Mouse (Mus musculus) embryonic facial prominence, embryonic 15.5 days (tissue): Measurements from ENCODE around the gene Ptprt. TPM values are rescaled to one million over a fixed set of nuclear protein-coding genes. Genes with fewer than 3 reads are reported as not detected.

ENCODE experiments used
- ATAC-seq: fragments of 200-750 bp; cut with Nextera tagmentation; 2 replicates; pipeline ENCODE4 v1.8.0; 2017; ENCODE audit warnings: low read depth, moderate TSS enrichment; ENCODE audit not compliant: insufficient number of reproducible peaks, low FRiP score, low TSS enrichment
- H3K27ac ChIP-seq: fragments of 300-500 bp; sonication (generic); replicated peaks from 2 replicates; pipeline ENCODE4 v1.5.1; 2015; ENCODE audit warnings: mild to moderate bottlenecking, inconsistent platforms
- H3K27me3 ChIP-seq: fragments of 300-500 bp; sonication (generic); 2 replicates; pipeline ENCODE4 v1.6.1; 2015; ENCODE audit warnings: inconsistent platforms
- H3K36me3 ChIP-seq: fragments of 300-500 bp; sonication (generic); 2 replicates; pipeline ENCODE4 v1.6.1; 2015; ENCODE audit warnings: mild to moderate bottlenecking, inconsistent platforms
- H3K4me1 ChIP-seq: fragments of 300-500 bp; sonication (generic); 2 replicates; pipeline ENCODE4 v1.6.1; 2015; ENCODE audit warnings: inconsistent platforms
- H3K4me2 ChIP-seq: fragments of 300-500 bp; sonication (generic); replicated peaks from 2 replicates; pipeline ENCODE4 v1.6.1; 2015; ENCODE audit warnings: mild to moderate bottlenecking, inconsistent platforms
- H3K4me3 ChIP-seq: fragments of 300-500 bp; sonication (generic); replicated peaks from 2 replicates; pipeline ENCODE4 v1.5.1; 2015; ENCODE audit warnings: mild to moderate bottlenecking, inconsistent platforms
- H3K9ac ChIP-seq: fragments of 300-500 bp; sonication (generic); 2 replicates; pipeline ENCODE4 v1.6.1; 2015; ENCODE audit warnings: inconsistent platforms
- H3K9me3 ChIP-seq: fragments of 300-500 bp; sonication (generic); replicated peaks from 2 replicates; pipeline ENCODE4 v1.6.1; 2016; ENCODE audit warnings: inconsistent platforms
- WGBS: fragments of 180-500 bp; shearing (Covaris S2); methylation state at CpG from one replicate; pipeline ENCODE4 v1.1.7; 2015; 5-methylcytosine and 5-hydroxymethylcytosine counted together
- polyA plus RNA-seq: library from polyadenylated mRNA; unstranded; fragments of >200 nt; fragmentation: Nextera tagmentation; extraction: Ambion mirVana; gene quantifications from 2 replicates; pipeline ENCODE4 v1.2.1, GENCODE M21; 2015

Ptprt gene
- polyA plus RNA-seq, 1 experiment from 2014 or later: 2.6 TPM

GRCm38 (mm10) chr2:161941991-161942390 is 719.0 kb downstream of the Ptprt start:
- Histone ChIP-seq H3K9ac (no peak overlapping the region), H3K4me1 (no peaks in the 10 kb centered on the region), H3K36me3 (no peaks in the 10 kb centered on the region), H3K27ac (no peak overlapping the region), H3K4me3 (no peak overlapping the region), H3K4me2 (no peak overlapping the region), H3K9me3 (no peaks in the 10 kb centered on the region), H3K27me3 (no peaks in the 10 kb centered on the region)
- no peak for ATAC-seq
- 76% methylated on average over 2 of the region's 2 CpGs for WGBS

- Histone ChIP-seq H3K4me1 (no peaks in the 10 kb centered on the region), H3K27ac (no peak overlapping the region), H3K9ac (no peak overlapping the region), H3K4me3 (no peak overlapping the region), H3K27me3 (no peaks in the 10 kb centered on the region), H3K9me3 (no peaks in the 10 kb centered on the region), H3K4me2 (no peak overlapping the region), H3K36me3 (no peaks in the 10 kb centered on the region)
- no peak for ATAC-seq
- WGBS: 51% methylated on average over 7 of the region's 7 CpGs
These were observed 753.7 kb downstream of the Ptprt start for GRCm38 (mm10) chr2:161907214-161907613.

GRCm38 (mm10) chr2:161902196-161902595 is 758.8 kb downstream of the Ptprt start:
- WGBS: 89% methylated on average over 3 of the region's 3 CpGs
- H3K36me3 ChIP-seq: no peaks in the 10 kb centered on the region
- H3K4me1 ChIP-seq: no peaks in the 10 kb centered on the region
- H3K9ac ChIP-seq: no peak overlapping the region
- no peak overlapping the region for H3K4me3 ChIP-seq
- H3K27ac ChIP-seq: no peak overlapping the region
- ATAC-seq: no peak
- no peaks in the 10 kb centered on the region for H3K9me3 ChIP-seq
- no peaks in the 10 kb centered on the region for H3K27me3 ChIP-seq
- no peak overlapping the region for H3K4me2 ChIP-seq

- Histone ChIP-seq H3K4me2 (no peak overlapping the region), H3K9ac (no peak overlapping the region), H3K36me3 (no peaks in the 10 kb centered on the region), H3K27me3 (no peaks in the 10 kb centered on the region), H3K4me1 (no peaks in the 10 kb centered on the region), H3K9me3 (no peaks in the 10 kb centered on the region), H3K27ac (no peak overlapping the region), H3K4me3 (no peak overlapping the region)
- ATAC-seq: no peak
- WGBS: 92% methylated on average over 4 of the region's 4 CpGs
These were observed 776.5 kb downstream of the Ptprt start for GRCm38 (mm10) chr2:161884446-161884845.

- 45% methylated on average over 4 of the region's 4 CpGs for WGBS
- Histone ChIP-seq H3K4me1 (no peaks in the 10 kb centered on the region), H3K27ac (no peak overlapping the region), H3K9me3 (no peaks in the 10 kb centered on the region), H3K9ac (no peak overlapping the region), H3K27me3 (no peaks in the 10 kb centered on the region), H3K4me3 (no peak overlapping the region), H3K4me2 (no peak overlapping the region), H3K36me3 (no peaks in the 10 kb centered on the region)
- no peak; the same call in 1 of the 2 replicates for ATAC-seq
These were observed 778.4 kb downstream of the Ptprt start for GRCm38 (mm10) chr2:161882580-161882979.

GRCm38 (mm10) chr2:161880941-161881340 is 780.0 kb downstream of the Ptprt start:
- H3K4me2 ChIP-seq: no peak overlapping the region
- no peak overlapping the region for H3K27ac ChIP-seq
- H3K36me3 ChIP-seq: no peaks in the 10 kb centered on the region
- ATAC-seq: no peak
- 76% methylated on average over 3 of the region's 3 CpGs for WGBS
- no peaks in the 10 kb centered on the region for H3K9me3 ChIP-seq
- no peaks in the 10 kb centered on the region for H3K27me3 ChIP-seq
- H3K4me1 ChIP-seq: no peaks in the 10 kb centered on the region
- no peak overlapping the region for H3K4me3 ChIP-seq
- no peak overlapping the region for H3K9ac ChIP-seq

- ATAC-seq: no peak
- Histone ChIP-seq H3K27ac (no peak overlapping the region), H3K36me3 (no peaks in the 10 kb centered on the region), H3K4me1 (no peaks in the 10 kb centered on the region), H3K4me2 (no peak overlapping the region), H3K27me3 (no peaks in the 10 kb centered on the region), H3K9ac (no peak overlapping the region), H3K4me3 (no peak overlapping the region), H3K9me3 (no peaks in the 10 kb centered on the region)
- WGBS: 35% methylated on average over 4 of the region's 4 CpGs
These were observed 795.7 kb downstream of the Ptprt start for GRCm38 (mm10) chr2:161865231-161865630.

GRCm38 (mm10) chr2:161858813-161859212 is 802.1 kb downstream of the Ptprt start:
- Histone ChIP-seq H3K27me3 (no peaks in the 10 kb centered on the region), H3K27ac (no peak overlapping the region), H3K4me1 (no peaks in the 10 kb centered on the region), H3K9me3 (no peaks in the 10 kb centered on the region), H3K9ac (no peak overlapping the region), H3K4me3 (no peak overlapping the region), H3K36me3 (no peaks in the 10 kb centered on the region), H3K4me2 (no peak overlapping the region)
- ATAC-seq: no peak
- WGBS: 77% methylated on average over 1 of the region's 1 CpGs

- Histone ChIP-seq H3K4me3 (no peak overlapping the region), H3K4me1 (no peaks in the 10 kb centered on the region), H3K9ac (no peak overlapping the region), H3K9me3 (no peaks in the 10 kb centered on the region), H3K27ac (no peak overlapping the region), H3K36me3 (no peaks in the 10 kb centered on the region), H3K4me2 (no peak overlapping the region), H3K27me3 (no peaks in the 10 kb centered on the region)
- WGBS: 58% methylated on average over 1 of the region's 1 CpGs
- ATAC-seq: no peak
These were observed 802.6 kb downstream of the Ptprt start for GRCm38 (mm10) chr2:161858361-161858760.

- Histone ChIP-seq H3K9me3 (no peaks in the 10 kb centered on the region), H3K4me3 (no peak overlapping the region), H3K36me3 (no peaks in the 10 kb centered on the region), H3K4me2 (no peak overlapping the region), H3K4me1 (no peaks in the 10 kb centered on the region), H3K9ac (no peak overlapping the region), H3K27ac (no peak overlapping the region), H3K27me3 (no peaks in the 10 kb centered on the region)
- no peak for ATAC-seq
- 79% methylated on average over 4 of the region's 4 CpGs for WGBS
These were observed 825.9 kb downstream of the Ptprt start for GRCm38 (mm10) chr2:161835001-161835400.

- Histone ChIP-seq H3K9ac (no peak overlapping the region), H3K9me3 (no peaks in the 10 kb centered on the region), H3K4me2 (no peak overlapping the region), H3K4me1 (no peaks in the 10 kb centered on the region), H3K27me3 (no peaks in the 10 kb centered on the region), H3K4me3 (no peak overlapping the region), H3K36me3 (no peaks in the 10 kb centered on the region), H3K27ac (no peak overlapping the region)
- WGBS: 70% methylated on average over 2 of the region's 2 CpGs
- ATAC-seq: no peak
These were observed 827.1 kb downstream of the Ptprt start for GRCm38 (mm10) chr2:161833846-161834245.

- WGBS: 83% methylated on average over 1 of the region's 1 CpGs
- Histone ChIP-seq H3K9me3 (no peaks in the 10 kb centered on the region), H3K4me2 (no peak overlapping the region), H3K36me3 (no peaks in the 10 kb centered on the region), H3K27me3 (no peaks in the 10 kb centered on the region), H3K27ac (no peak overlapping the region), H3K4me3 (no peak overlapping the region), H3K9ac (no peak overlapping the region), H3K4me1 (peaks cover 3% of the 10 kb centered on the region)
- ATAC-seq: no peak
These were observed 847.6 kb downstream of the Ptprt start for GRCm38 (mm10) chr2:161813326-161813725.
